Comparison of ENCODE assay signal across 18 mouse cellular contexts in the genomic region with DNA sequence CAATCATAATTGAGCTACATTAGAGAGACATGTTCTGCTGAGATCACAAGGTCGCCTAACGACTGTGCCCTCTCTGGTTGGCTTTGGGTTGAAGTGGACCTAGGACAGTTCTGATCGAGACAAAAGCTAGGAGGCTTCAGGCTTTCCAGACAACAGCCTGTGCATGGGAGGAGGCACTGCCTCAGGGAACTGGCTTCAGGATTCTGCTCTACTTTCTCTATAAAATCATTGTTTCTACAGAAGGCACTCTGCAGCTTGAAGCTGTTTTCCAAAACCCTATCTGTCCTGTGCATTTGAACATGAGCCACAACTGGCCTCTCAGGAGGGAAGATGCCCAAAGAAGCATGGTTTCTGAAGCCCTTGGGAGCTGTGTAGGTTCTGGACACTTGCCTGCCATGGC.
"Had no signal": no experiment of that assay in that cellular context is flagged by ENCODE, and none has a peak within 500 bp of the region (broad histone marks: within the 10 kb centered on the region; RNA-seq: fewer than 3 reads in every experiment).

No protein-coding gene starts in this region.

- H3K9me3 ChIP-seq: midbrain, embryonic 10.5 days; midbrain, embryonic 13.5 days; neural tube, embryonic 13.5 days; neural tube, embryonic 15.5 days had no signal

- H3K36me3 ChIP-seq: midbrain, embryonic 10.5 days; midbrain, embryonic 13.5 days; neural tube, embryonic 13.5 days; neural tube, embryonic 15.5 days had no signal

- H3K27me3 ChIP-seq: midbrain, embryonic 13.5 days; neural tube, embryonic 13.5 days; neural tube, embryonic 15.5 days had no signal

- H3K27ac ChIP-seq: midbrain, embryonic 10.5 days; midbrain, embryonic 13.5 days; neural tube, embryonic 13.5 days; neural tube, embryonic 15.5 days had no signal

- ATAC-seq: midbrain, embryonic 13.5 days; midbrain, embryonic 16.5 days had no signal

- DNase-seq: lung, adult 18-20 months; lung, embryonic 14.5 days; lung, postnatal 10 days; lung, postnatal 4 days; retina, postnatal 1 day; right cerebral cortex, adult 18-20 months; right cerebral cortex, postnatal 25 days; right cerebral cortex, postnatal 4 days; spleen, adult 18-20 months; thymus, adult 18-20 months; thymus, postnatal 14 days; thymus, postnatal 36 days had no signal

- H3K4me3 ChIP-seq: midbrain, embryonic 10.5 days; midbrain, embryonic 13.5 days; myocyte; neural tube, embryonic 13.5 days; neural tube, embryonic 15.5 days had no signal

- H3K4me2 ChIP-seq: lung, embryonic 14.5 days; midbrain, embryonic 13.5 days; neural tube, embryonic 13.5 days; neural tube, embryonic 15.5 days had no signal

- H3K9ac ChIP-seq: lung, embryonic 14.5 days; midbrain, embryonic 13.5 days; neural tube, embryonic 13.5 days; neural tube, embryonic 15.5 days had no signal
